Mouse (Mus musculus) urinary bladder, postnatal 4 days (tissue): Measurements from ENCODE around the gene Polr1c.
A peak's percentile ranks its signal among the peaks of the same experiment; 100 is the strongest.

Experiments
- DNase-seq, 2 experiments: peaks; one replicate each; pipeline ENCODE4 v3.0.0; 2021 to 2022; ENCODE audit warnings: low spot score in 2 of 2

Polr1c gene

DNA sequence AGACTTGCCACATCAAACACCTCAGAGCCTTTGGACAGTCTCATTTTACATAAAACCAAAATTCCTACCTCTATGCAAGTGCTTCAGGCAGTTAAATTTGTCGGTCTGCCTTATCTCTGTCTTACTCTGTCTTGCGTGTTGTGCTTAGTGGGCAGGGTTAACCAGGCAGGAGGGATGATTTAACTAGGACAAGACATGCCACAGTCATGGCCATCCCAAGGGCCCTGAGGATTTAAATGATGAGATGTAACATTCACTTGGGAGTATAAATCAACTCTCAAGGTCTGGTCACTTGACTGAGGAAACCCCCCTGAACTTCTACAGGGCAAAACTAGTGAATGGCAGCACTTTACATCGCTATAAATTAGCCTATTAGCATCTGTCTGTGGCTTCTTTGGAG is 26.3 kb downstream of the Polr1c start:
- DNase-seq = no peak

DNA sequence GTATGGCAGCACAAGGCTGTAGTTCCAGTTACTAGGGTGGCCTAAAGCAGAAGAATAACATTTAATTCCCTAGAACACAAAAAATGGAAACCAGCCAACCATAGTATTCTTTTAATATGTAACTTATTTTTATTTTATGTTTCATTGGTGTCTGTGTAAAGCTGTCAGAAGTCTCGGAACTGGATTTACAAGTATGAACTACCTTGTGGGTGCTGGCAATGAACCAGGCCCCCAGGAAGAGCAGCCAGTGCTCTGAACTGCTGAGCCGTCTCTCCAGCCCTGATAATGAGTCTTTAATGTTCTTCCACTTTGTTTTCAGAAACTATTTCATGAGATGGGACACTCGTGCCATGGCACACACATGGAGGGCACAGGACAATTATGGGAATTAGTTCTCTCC is 37.3 kb downstream of the Polr1c start:
- DNase-seq = no peak

DNA sequence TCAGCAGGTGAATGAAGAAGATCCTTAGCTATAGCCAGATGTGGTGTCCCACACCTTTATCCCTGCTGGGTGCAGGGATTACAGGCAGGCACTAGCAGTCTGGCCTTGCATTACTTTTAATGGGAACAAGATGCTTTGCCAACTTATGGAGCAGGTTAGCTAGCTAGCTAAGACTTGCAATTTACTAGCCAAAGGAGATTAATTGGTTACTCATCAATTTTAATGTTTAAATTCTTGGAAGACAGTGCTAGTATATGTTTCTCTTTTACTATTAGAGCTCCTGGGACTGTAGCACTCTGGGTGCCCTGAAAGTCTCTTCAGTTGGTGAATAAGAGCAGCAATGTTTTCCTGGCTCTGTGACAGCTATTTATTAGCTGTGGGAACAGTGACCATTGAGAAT is 41.2 kb downstream of the Polr1c start:
- no peak for DNase-seq

DNA sequence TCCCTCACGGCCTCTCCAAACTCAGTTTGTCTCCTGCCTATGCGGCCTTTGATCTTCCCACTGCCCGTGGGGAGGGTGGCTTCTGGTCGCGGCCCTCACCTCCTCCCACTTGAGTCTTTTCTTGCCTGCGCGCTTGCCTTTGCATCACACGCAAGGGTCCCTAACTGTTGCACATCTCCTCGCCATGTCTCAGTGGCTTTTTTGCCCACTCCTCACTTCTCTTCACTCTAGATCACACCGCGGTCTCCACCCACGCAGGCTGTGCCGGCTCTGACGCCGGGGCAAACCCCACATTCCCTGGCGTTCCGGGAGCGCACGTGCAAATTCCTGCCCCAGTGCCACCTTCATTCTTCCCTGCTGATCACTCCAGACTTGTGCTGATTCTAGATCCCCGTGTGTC is 44.8 kb downstream of the Polr1c start:
- no peak for DNase-seq

DNA sequence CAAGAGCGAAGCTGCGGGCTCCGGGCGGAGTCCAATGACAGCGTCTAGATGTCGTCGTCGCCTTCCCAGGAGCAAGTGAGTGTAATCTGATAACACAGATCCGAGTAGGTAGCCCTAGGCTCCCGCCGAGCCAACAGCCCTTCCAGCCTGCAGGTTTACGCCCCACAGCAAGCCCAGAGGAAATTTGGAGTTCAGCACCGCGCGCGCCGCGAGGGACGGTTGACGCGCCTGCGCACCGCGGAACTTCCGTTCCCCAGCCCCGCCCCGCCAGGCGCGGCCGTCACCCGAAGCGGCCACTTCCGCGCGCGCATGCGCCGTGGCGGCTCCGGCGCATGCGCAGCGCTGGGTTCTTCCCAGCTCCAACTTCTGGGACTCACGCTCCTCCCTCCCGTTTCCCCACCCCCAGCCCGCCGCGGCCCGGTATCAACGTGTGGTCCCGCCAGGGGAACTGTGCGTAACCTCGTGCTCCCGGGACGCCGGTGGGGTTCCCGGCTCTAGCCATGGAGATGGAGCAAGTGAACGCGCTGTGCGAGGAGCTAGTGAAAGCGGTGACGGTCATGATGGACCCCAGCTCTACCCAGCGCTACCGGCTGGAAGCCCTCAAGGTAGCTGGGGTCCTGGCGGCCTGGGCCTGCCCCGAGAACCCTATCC is 45.3 kb downstream of the Polr1c start, which contains the start of the genes Polh and Xpo5:
TSS of gene Polh (minus strand) at position 225 of the 651 bp plus-strand sequence.
TSS of gene Xpo5 (plus strand) at position 362 of the 651 bp plus-strand sequence.
- peak; percentile 93 for DNase-seq

DNA sequence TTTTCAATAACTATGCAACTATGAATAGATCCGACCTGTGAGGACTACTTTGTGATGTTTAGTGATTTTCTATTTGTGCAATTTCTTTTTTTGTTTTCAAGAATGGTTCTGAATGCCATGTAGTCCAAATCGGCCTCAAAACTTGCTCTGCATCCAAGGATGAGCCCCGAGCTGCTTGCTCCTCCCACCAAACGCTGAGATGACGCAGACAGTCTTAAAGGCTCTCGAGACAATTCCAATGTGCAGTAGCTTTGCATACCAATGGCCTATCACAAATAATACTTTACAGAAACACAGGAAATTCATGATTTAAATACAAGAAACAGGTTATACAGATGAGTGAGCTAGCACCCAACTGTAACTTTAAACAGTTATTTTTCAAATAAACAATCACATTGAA is 46.7 kb downstream of the Polr1c start:
- no peak for DNase-seq
